Mouse (Mus musculus) embryonic facial prominence, embryonic 13.5 days (tissue): Measurements from ENCODE around the gene Ugt1a8. TPM values are rescaled to one million over a fixed set of nuclear protein-coding genes. Genes with fewer than 3 reads are reported as not detected.
A peak's percentile ranks its signal among the peaks of the same experiment; 100 is the strongest.

Source experiments
- ATAC-seq: fragments of 200-750 bp; cut with Nextera tagmentation; 2 replicates; pipeline ENCODE4 v1.8.0; 2017; ENCODE audit warnings: low read depth; ENCODE audit not compliant: insufficient number of reproducible peaks, insufficient read depth, low FRiP score, low TSS enrichment
- H3K27ac ChIP-seq: fragments of 300-500 bp; sonication (generic); 2 replicates; pipeline ENCODE4 v1.5.1; 2015; ENCODE audit warnings: moderate library complexity, mild to moderate bottlenecking, inconsistent platforms
- H3K27me3 ChIP-seq: fragments of 300-500 bp; sonication (generic); 2 replicates; pipeline ENCODE4 v1.6.1; 2015; ENCODE audit warnings: mild to moderate bottlenecking, inconsistent platforms
- H3K36me3 ChIP-seq: fragments of 300-500 bp; sonication (generic); 2 replicates; pipeline ENCODE4 v1.6.1; 2015; ENCODE audit warnings: mild to moderate bottlenecking, inconsistent platforms
- H3K4me1 ChIP-seq: fragments of 300-500 bp; sonication (generic); 2 replicates; pipeline ENCODE4 v1.6.1; 2015; ENCODE audit warnings: inconsistent platforms
- H3K4me2 ChIP-seq: fragments of 300-500 bp; sonication (generic); 2 replicates; pipeline ENCODE4 v1.6.1; 2015; ENCODE audit warnings: moderate library complexity, mild to moderate bottlenecking, inconsistent platforms
- H3K4me3 ChIP-seq: fragments of 300-500 bp; sonication (generic); 2 replicates; pipeline ENCODE4 v1.5.1; 2015; ENCODE audit warnings: mild to moderate bottlenecking, inconsistent platforms
- H3K9ac ChIP-seq: fragments of 300-500 bp; sonication (generic); 2 replicates; pipeline ENCODE4 v1.6.1; 2015; ENCODE audit warnings: mild to moderate bottlenecking, inconsistent platforms
- H3K9me3 ChIP-seq: fragments of 300-500 bp; sonication (generic); 2 replicates; pipeline ENCODE4 v1.6.1; 2016; ENCODE audit warnings: inconsistent platforms
- WGBS: fragments of 180-500 bp; shearing (Covaris S2); methylation state at CpG from one replicate; pipeline ENCODE4 v1.1.7; 2015; ENCODE audit warnings: mixed read lengths; 5-methylcytosine and 5-hydroxymethylcytosine counted together
- polyA plus RNA-seq: library from polyadenylated mRNA; unstranded; fragments of >200 nt; fragmentation: Nextera tagmentation; extraction: Ambion mirVana; gene quantifications from 2 replicates; pipeline ENCODE4 v1.2.1, GENCODE M21; 2015

The Ugt1a8 gene
- polyA plus RNA-seq, 1 experiment from 2014 or later = not detected

DNA sequence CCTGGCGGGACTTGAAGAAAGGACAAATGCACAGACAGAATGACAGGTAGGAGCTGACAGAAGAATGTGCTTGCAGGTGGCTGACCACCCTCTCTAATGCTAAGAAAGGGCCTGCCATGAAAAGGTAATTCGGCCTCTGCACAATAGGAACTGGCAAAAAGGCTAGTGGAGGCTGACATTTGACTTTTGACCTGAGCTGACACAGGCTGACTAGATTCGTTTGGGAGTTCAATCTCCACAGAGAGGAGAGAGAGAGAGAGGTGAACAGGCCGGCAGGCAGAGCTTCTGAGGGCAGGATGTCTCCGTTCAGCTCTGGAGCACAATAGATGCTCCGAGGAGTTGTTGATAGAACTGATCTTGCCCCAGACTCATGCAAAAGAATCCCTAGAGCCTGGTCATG lies 158.8 kb downstream of the Ugt1a8 start:
- Histone ChIP-seq H3K9ac (no peak overlapping the region), H3K9me3 (peaks cover 92% of the 10 kb centered on the region), H3K4me2 (no peak overlapping the region), H3K27me3 (no peaks in the 10 kb centered on the region), H3K4me1 (no peaks in the 10 kb centered on the region), H3K36me3 (no peaks in the 10 kb centered on the region), H3K4me3 (no peak overlapping the region), H3K27ac (no peak overlapping the region)
- ATAC-seq = no peak
- WGBS = 43% methylated on average over 6 of the region's 6 CpGs

DNA sequence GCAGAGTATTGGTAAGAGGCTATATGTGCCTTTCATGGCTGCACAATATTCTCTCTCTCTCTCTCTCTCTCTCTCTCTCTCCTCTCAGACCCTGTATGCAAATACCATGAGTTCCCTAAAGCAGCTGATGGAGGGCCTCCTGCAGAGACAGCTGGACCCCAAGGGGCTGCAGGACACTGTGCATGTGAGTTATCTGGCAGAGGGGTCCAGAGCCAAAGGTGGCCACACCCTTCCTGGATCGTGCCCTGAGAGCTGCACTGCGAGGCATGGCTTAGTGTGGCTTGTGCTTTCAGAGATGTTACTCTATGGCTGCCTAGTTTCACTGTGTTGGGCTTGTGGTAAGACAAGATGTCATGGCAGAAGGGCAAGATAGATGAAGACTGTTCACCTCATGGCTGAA lies 160.0 kb downstream of the Ugt1a8 start:
- ATAC-seq = no peak
- Histone ChIP-seq H3K27ac (no peak overlapping the region), H3K4me3 (no peak overlapping the region), H3K4me2 (no peak overlapping the region), H3K27me3 (no peaks in the 10 kb centered on the region), H3K4me1 (no peaks in the 10 kb centered on the region), H3K9ac (no peak overlapping the region), H3K9me3 (peaks cover 92% of the 10 kb centered on the region), H3K36me3 (no peaks in the 10 kb centered on the region)
- 49% methylated on average over 2 of the region's 2 CpGs for WGBS

DNA sequence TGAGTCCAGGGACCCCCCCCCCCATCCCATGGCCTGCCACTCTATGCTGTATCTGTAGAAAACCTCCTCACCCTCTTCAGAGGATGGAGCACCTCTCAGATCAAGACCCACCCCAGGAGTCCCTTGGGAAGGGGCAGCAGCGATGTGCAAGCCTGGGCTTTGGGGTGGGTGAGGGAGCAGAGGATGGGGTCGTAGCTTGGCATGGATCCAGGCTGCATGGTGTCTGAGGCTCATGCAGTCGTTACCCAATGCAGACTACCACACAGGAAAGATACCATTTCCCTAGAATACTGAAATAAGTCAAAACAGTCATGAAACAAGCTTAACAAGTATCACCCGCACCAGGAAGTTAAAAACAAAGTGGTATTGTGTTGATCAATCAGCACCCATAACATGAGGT lies 161.0 kb downstream of the Ugt1a8 start:
- peaks cover 88% of the 10 kb centered on the region for H3K9me3 ChIP-seq
- no peak overlapping the region for H3K9ac ChIP-seq
- no peak overlapping the region for H3K27ac ChIP-seq
- no peaks in the 10 kb centered on the region for H3K4me1 ChIP-seq
- 66% methylated on average over 4 of the region's 4 CpGs for WGBS
- no peak overlapping the region for H3K4me3 ChIP-seq
- H3K27me3 ChIP-seq = no peaks in the 10 kb centered on the region
- no peaks in the 10 kb centered on the region for H3K36me3 ChIP-seq
- no peak for ATAC-seq
- no peak overlapping the region for H3K4me2 ChIP-seq

DNA sequence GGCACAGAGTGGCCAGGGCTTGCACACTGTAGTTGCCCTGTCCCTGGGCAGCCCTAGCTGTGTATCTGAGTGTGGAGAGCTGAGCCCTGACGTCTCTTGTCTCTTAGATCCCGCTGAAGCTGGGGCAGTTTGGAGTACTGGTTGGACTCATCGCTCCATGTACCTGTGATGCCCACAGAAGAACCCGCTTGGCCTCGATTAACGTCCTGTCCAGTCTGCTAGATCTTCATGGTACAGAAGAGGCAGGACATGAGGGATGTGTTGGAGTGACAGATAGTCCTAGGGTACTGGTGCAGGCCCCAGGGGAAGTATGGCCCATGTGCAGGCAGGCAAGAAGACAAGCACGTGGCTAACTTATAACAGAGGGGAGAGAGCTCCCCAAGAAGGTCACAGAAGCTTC lies 162.0 kb downstream of the Ugt1a8 start:
- ATAC-seq = no peak

DNA sequence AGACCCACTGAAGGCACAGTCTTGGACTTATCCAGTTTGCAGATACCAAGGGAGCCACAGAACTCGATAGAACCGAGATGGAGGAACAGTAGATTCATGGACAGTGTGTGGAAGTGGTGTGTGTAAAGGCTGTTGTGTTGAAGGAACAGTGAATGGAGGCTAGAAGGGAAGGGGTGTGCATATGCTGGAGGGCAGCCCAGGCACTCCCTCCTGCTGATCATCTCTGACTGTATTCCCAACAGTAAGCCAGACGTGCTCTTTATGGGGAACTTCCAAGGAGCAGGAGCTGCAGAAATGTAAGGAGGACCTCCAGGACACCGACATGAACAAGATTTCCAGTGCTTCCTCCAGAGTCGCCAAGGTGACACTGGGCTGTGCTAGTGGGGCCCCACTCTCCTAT lies 162.4 kb downstream of the Ugt1a8 start:
- 0 out of 2 replicates have a peak, but pooled peaks have one; percentile 0 for ATAC-seq
- H3K4me1 ChIP-seq = no peaks in the 10 kb centered on the region
- no peak overlapping the region for H3K27ac ChIP-seq
- 80% methylated on average over 5 of the region's 5 CpGs for WGBS
- no peak overlapping the region for H3K4me3 ChIP-seq
- H3K27me3 ChIP-seq = no peaks in the 10 kb centered on the region
- no peaks in the 10 kb centered on the region for H3K36me3 ChIP-seq
- peaks cover 88% of the 10 kb centered on the region for H3K9me3 ChIP-seq
- H3K9ac ChIP-seq = no peak overlapping the region
- no peak overlapping the region for H3K4me2 ChIP-seq

More for the DNA sequence above, 162.0 kb downstream of the Ugt1a8 start:
- Histone ChIP-seq H3K27ac (no peak overlapping the region), H3K36me3 (no peaks in the 10 kb centered on the region), H3K4me2 (no peak overlapping the region), H3K9me3 (peaks cover 88% of the 10 kb centered on the region), H3K9ac (no peak overlapping the region), H3K4me1 (no peaks in the 10 kb centered on the region), H3K27me3 (no peaks in the 10 kb centered on the region), H3K4me3 (no peak overlapping the region)
- 76% methylated on average over 7 of the region's 7 CpGs for WGBS

DNA sequence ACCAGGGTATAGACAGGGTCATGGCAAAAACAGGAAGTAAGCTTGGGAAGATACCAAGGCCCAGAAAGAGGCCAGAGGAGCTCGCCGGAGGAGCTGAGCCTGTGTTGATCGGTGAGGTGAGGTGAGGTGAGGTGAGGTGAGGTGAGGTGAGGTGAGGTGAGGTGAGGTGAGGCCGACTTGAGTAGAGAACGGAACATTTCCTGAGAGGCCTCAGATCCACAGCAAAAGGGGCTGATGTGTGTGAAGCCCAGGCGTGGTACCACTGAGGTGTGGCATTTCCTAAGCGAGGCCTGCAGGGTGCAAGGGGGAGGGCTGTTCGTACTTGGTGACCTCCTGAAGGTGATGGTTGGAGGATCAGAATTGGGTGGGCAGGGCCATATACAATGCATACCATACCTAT lies 165.5 kb downstream of the Ugt1a8 start:
- H3K9me3 ChIP-seq = peaks cover 84% of the 10 kb centered on the region
- no peak overlapping the region for H3K4me3 ChIP-seq
- no peak overlapping the region for H3K27ac ChIP-seq
- H3K4me2 ChIP-seq = no peak overlapping the region
- H3K4me1 ChIP-seq = no peaks in the 10 kb centered on the region
- H3K9ac ChIP-seq = no peak overlapping the region
- no peak for ATAC-seq
- H3K36me3 ChIP-seq = no peaks in the 10 kb centered on the region
- WGBS = 75% methylated on average over 8 of the region's 8 CpGs
- no peaks in the 10 kb centered on the region for H3K27me3 ChIP-seq

DNA sequence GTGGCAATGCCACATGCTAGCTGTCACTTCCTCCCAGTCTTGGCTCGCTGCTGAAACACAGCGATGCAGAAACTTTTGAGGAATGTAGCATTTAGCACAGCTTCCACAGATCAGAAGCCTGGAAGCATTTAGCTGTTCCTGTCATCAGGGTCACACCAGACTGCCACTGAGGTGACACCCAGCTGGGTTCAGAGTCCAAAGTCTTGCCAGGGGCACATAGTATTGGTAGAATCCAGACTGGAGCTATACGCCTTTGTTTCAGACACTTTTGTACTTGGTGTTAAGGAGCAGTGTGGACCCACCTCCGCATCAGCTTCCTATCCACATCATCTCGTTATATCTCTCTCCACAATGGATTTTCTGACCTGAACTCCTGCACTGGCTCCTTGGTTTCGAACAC lies 165.9 kb downstream of the Ugt1a8 start:
- Histone ChIP-seq H3K4me2 (no peak overlapping the region), H3K9me3 (peaks cover 82% of the 10 kb centered on the region), H3K27me3 (no peaks in the 10 kb centered on the region), H3K4me1 (no peaks in the 10 kb centered on the region), H3K36me3 (no peaks in the 10 kb centered on the region), H3K4me3 (no peak overlapping the region), H3K27ac (no peak overlapping the region), H3K9ac (no peak overlapping the region)
- ATAC-seq = no peak
- WGBS = 68% methylated on average over 6 of the region's 6 CpGs

DNA sequence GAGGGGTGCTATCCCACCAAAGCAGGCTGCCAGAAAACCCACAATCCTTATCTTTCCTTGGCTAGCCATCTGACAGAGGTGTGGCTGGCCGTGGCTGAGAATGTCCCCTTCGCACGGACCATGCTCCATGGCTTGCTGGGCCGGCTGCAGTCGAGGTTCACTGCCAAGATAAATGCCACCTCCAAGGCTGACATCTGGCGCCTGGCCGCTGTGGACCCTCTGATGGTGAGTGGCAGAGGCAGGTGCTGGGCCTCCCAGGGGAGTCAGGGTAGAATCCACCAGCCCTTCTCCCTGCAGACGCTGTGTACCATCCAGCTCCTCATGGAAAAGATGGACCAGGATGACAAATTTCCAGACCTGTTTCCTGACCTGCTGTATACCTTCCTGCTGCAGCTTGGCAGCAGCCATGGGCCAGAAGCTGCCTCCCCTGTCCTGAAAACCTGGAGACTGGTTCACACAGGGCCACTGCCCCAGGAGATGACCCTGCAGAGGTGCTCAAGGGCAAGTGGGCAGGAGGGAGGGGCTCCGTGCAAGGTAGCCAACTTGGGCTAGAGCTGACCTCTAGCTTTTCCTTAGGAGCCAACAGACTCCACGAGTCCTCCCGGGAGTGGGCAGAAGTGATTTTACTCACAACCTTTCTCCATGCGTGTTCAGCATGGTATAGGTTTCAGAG lies 167.3 kb downstream of the Ugt1a8 start:
- H3K27ac ChIP-seq = no peak overlapping the region
- H3K9me3 ChIP-seq = peaks cover 68% of the 10 kb centered on the region
- no peak overlapping the region for H3K4me2 ChIP-seq
- no peak overlapping the region for H3K4me3 ChIP-seq
- WGBS = 86% methylated on average over 12 of the region's 12 CpGs
- peaks cover 7% of the 10 kb centered on the region for H3K36me3 ChIP-seq
- no peak overlapping the region for H3K9ac ChIP-seq
- no peaks in the 10 kb centered on the region for H3K27me3 ChIP-seq
- H3K4me1 ChIP-seq = no peaks in the 10 kb centered on the region
- 0 out of 2 replicates have a peak, but pooled peaks have one; percentile 0 for ATAC-seq

DNA sequence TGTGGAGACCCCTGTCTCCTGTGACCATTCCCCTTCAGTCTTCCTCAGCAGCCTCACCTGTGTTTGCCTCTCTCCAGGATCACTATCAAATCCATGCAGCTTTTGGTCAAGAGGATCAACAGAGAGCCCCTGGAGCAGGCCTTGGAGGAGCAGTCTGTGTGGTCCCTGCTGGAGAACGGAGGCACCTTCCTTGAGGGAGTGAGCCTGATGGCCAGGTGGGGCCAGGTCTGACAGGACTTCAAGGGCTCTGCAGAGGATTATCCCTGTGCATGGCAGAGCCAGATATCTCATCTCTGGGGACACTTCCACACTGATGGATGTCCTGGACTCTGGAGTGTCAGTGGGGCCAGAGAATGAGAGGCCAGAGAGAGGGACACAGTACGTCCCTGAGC lies 167.8 kb downstream of the Ugt1a8 start:
- Histone ChIP-seq H3K9me3 (peaks cover 63% of the 10 kb centered on the region), H3K4me2 (no peak overlapping the region)
- 50% methylated on average over 2 of the region's 2 CpGs for WGBS

DNA sequence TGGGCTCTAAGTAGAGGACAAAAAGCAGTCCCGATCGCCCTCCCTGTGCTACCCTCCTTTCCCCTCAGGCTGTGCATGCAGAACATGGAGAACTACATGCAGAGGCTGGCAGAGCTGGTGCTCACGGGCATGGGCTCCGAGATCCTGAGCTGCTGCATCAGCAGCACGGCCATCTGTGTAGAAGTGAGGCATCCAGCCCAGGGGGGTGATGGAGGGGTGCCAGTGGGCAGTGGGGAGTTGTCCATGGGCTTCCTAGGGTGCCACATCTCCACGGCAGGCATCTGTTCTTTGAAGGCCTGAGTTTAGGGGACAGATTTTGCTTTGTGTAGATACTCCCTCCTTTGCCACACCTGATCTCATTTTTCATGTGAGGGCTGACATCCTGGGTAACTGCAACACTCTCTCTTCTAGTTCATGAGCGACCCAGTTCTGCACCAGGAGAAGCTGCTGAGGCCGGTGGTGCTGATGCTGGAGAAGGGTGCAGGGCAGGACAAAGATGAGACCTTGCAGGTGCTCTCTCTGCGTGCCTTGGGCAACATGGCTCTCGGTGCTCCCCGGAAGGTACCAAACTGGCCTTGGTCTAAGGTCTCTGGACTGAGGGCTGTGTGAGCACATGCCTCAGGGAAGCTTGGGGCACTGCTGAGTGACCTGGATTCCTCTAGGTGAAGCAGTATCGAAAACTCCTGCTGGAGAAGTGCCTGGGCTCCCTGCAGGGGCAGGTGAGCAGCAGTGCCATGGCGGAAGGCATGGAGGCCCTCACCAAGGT lies 168.6 kb downstream of the Ugt1a8 start:
- no peaks in the 10 kb centered on the region for H3K4me1 ChIP-seq
- peaks cover 56% of the 10 kb centered on the region for H3K9me3 ChIP-seq
- no peak for ATAC-seq
- no peak overlapping the region for H3K4me3 ChIP-seq
- no peaks in the 10 kb centered on the region for H3K27me3 ChIP-seq
- 78% methylated on average over 13 of the region's 13 CpGs for WGBS
- no peak overlapping the region for H3K9ac ChIP-seq
- H3K4me2 ChIP-seq = no peak overlapping the region
- peaks cover 20% of the 10 kb centered on the region for H3K36me3 ChIP-seq
- H3K27ac ChIP-seq = no peak overlapping the region

More for the DNA sequence above, 167.8 kb downstream of the Ugt1a8 start:
- Histone ChIP-seq H3K4me1 (no peaks in the 10 kb centered on the region), H3K27ac (no peak overlapping the region), H3K9ac (no peak overlapping the region), H3K27me3 (no peaks in the 10 kb centered on the region), H3K36me3 (peaks cover 13% of the 10 kb centered on the region), H3K4me3 (no peak overlapping the region)
- ATAC-seq = peak; percentile 5; the same call in 1 of the 2 replicates

DNA sequence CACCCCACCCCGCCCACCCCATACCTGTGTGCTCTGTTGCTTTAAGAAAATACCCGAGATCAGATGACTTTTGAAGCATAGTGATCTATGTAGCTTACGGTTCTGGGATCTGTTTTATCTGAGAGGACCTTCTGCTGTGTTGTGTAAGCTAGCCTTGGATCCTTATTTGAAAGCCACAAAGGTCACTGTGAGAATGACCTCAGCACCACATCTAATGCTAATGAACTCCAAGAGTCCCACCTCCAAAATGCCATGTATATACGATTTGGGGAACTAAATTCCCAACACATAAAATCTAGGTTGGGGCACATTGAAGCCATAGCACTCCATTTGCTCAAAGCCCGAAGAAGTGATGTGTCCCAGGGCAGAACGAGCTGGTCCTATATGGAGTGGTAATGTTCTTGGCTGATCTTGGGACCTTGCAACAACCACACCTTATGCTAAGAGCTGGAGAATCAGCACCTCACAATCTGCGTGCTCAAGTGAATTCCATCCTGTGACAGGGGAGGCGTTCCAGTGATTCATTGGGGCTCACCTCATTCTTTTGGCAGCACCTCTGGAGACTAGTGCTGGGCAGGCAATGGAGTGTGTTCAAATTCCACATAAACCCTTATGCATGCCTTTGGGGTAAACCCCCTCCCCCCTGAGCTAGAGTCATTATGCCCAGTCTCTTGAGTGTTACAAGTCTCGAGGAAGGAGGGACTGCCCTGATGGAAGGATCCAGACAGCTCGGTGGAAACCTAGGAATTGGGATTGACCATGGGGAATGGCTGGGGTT lies 169.5 kb downstream of the Ugt1a8 start:
- whole genome bisulfite sequencing = 76% methylated on average over 10 of the region's 10 CpGs
- H3K4me3 ChIP-seq = no peak overlapping the region
- peaks cover 50% of the 10 kb centered on the region for H3K9me3 ChIP-seq
- H3K27ac ChIP-seq = no peak overlapping the region
- H3K4me1 ChIP-seq = no peaks in the 10 kb centered on the region
- H3K36me3 ChIP-seq = peaks cover 29% of the 10 kb centered on the region
- H3K4me2 ChIP-seq = no peak overlapping the region
- H3K27me3 ChIP-seq = no peaks in the 10 kb centered on the region
- no peak for ATAC-seq
- H3K9ac ChIP-seq = no peak overlapping the region
